11 mouse cellular contexts compared by ENCODE assay signal in genomic region chr4:56411024-56411636, GRCm38 (mm10).
A peak's percentile ranks its signal among the peaks of the same experiment; 100 is the strongest.
DNase-seq lines count a peak whose midpoint lies in the region; ATAC-seq lines count a peak whose summit lies in the region.
"Had no signal": no experiment of that assay in that cellular context is flagged by ENCODE, and none has a peak within 500 bp of the region (broad histone marks: within the 10 kb centered on the region; RNA-seq: fewer than 3 reads in every experiment).

No protein-coding gene starts in this region.

- no peak for ATAC-seq in activated CD4-positive, CD25-positive, alpha-beta regulatory T cell, adult 4 months

- peak; percentile 2 for DNase-seq in layer of hippocampus, adult 11-12 months (ENCODE audit: low spot score)
- no peak for DNase-seq in layer of hippocampus, postnatal 25 days (ENCODE audit: extremely low spot score in 1 of 2, low spot score in 1 of 2)
- DNase-seq in MN1 (ENCODE audit: low spot score) = peak; percentile 27
- DNase-seq in brain, embryonic 18.5 days (ENCODE audit: low read depth, low spot score) = peak; percentile 59
- peak; percentile 4 for DNase-seq in layer of hippocampus, adult 9-10 months (ENCODE audit: low spot score)
- no peak for DNase-seq in yolk sac, embryonic 10.5 days (ENCODE audit: low spot score)
- DNase-seq in heart, postnatal 4 days = no peak
- DNase-seq: cerebellum, adult 9-11 months; liver, embryonic 13.5 days; thymus, postnatal 36 days had no signal

Comparison
In these comparisons a context has a peak if more than half of its experiments do, and no peak if none do; other contexts are left out.
1. DNase-seq: peak in layer of hippocampus, adult 11-12 months (single experiment), MN1 (single experiment), brain, embryonic 18.5 days (single experiment) and layer of hippocampus, adult 9-10 months (single experiment); none in layer of hippocampus, postnatal 25 days (0 of 2), yolk sac, embryonic 10.5 days (single experiment) and heart, postnatal 4 days (single experiment).